Mouse (Mus musculus) embryonic facial prominence, embryonic 11.5 days (tissue): ENCODE measurements at regions not wholly inside any gene's neighbourhood (a gene's known extent, or its start where the extent isn't known, plus 50 kb on each side); places are given as distances from the start of the nearest gene placed in this dataset.
A peak's percentile ranks its signal among the peaks of the same experiment; 100 is the strongest.
"Not testable (repeated sequence)": the region's sequence is repeated elsewhere in the genome, so short reads cannot be mapped to it uniquely, and the experiment has no call there.

Experiments used
- ATAC-seq: fragments of 200-750 bp; cut with Nextera tagmentation; replicated peaks from 2 replicates; pipeline ENCODE4 v1.8.0; 2017; ENCODE audit warnings: low read depth; ENCODE audit not compliant: insufficient number of reproducible peaks, low FRiP score, low TSS enrichment
- DNase-seq: peaks from one replicate; pipeline ENCODE4 v3.0.0-alpha.2; 2015; ENCODE audit warnings: low spot score
- H3K27ac ChIP-seq: fragments of 300-500 bp; sonication (generic); replicated peaks from 2 replicates; pipeline ENCODE4 v1.5.1; 2014; ENCODE audit warnings: mild to moderate bottlenecking, low read depth, low read length, control low read depth
- H3K27me3 ChIP-seq: fragments of 300-500 bp; sonication (generic); 2 replicates; pipeline ENCODE4 v1.6.1; 2014; ENCODE audit warnings: mild to moderate bottlenecking, low read length, moderate library complexity, mixed read lengths; ENCODE audit not compliant: control insufficient read depth, insufficient read depth
- H3K36me3 ChIP-seq: fragments of 300-500 bp; sonication (generic); replicated peaks from 2 replicates; pipeline ENCODE4 v1.6.1; 2014; ENCODE audit warnings: low read depth, mild to moderate bottlenecking, low read length, moderate library complexity, mixed read lengths; ENCODE audit not compliant: control insufficient read depth, insufficient read depth
- H3K4me1 ChIP-seq: fragments of 300-500 bp; sonication (generic); 2 replicates; pipeline ENCODE4 v1.6.1; 2014; ENCODE audit warnings: low read length, mixed read lengths; ENCODE audit not compliant: control insufficient read depth, insufficient read depth
- H3K4me2 ChIP-seq: fragments of 300-500 bp; sonication (generic); 2 replicates; pipeline ENCODE4 v1.6.1; 2014; ENCODE audit warnings: low read depth, mild to moderate bottlenecking, control low read depth, low read length, moderate library complexity
- H3K4me3 ChIP-seq: fragments of 300-500 bp; sonication (generic); 2 replicates; pipeline ENCODE4 v1.5.1; 2014; ENCODE audit warnings: low read depth, low read length, control low read depth
- H3K9ac ChIP-seq: fragments of 300-500 bp; sonication (generic); replicated peaks from 2 replicates; pipeline ENCODE4 v1.6.1; 2014; ENCODE audit warnings: mild to moderate bottlenecking, control low read depth, low read length
- H3K9me3 ChIP-seq: fragments of 300-500 bp; sonication (generic); replicated peaks from 2 replicates; pipeline ENCODE4 v1.6.1; 2016; ENCODE audit warnings: mild to moderate bottlenecking, low read length, inconsistent platforms, mixed read lengths; ENCODE audit not compliant: control insufficient read depth
- WGBS: fragments of 180-500 bp; shearing (Covaris S2); extraction: QIAGEN DNeasy Blood & Tissue Kit; methylation state at CpG from one replicate; pipeline ENCODE4 v1.1.7; 2014; 5-methylcytosine and 5-hydroxymethylcytosine counted together

DNA sequence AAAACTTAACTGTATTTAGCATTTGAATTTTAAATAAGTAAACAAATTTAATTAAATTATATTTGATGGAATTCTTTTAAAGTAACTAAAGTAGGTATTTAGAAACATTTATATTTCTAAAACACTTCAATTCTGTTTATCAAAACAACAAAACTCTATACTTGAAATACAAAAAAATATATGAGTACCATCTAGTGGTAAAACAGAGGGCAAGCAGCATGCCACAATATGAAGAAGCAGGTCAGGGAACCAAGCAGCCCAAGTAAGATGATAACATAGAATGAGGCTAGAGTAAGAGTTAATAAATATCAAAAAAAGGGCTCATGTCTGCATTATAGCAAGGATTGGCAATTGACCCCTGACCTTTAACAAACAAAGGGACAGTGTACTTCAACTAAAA, 639.7 kb downstream of the Cdh10 start:
- ATAC-seq (no peak), DNase-seq (no peak)
- Histone ChIP-seq H3K4me2 (no peak overlapping the region), H3K36me3 (no peaks in the 10 kb centered on the region), H3K9ac (no peak overlapping the region), H3K4me1 (no peaks in the 10 kb centered on the region), H3K9me3 (no peaks in the 10 kb centered on the region), H3K27me3 (no peaks in the 10 kb centered on the region), H3K4me3 (no peak overlapping the region), H3K27ac (no peak overlapping the region)

DNA sequence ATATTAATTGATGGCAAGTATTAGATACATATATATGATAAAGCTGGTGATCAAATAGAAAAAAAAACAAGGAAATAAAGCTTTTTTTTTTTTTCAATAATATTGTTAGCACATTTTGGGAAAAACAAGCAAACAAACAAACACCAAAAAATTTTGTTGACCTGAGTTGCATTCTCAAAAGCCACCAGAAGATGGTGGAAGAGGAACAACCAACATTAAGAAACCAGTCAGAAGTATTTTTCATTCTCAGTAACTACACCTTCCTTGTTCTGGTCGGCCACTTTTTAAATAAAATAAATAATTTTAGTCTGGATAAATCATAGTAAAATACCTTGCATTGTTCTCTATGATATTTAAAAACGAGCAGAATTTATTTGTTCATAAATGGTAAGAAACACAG, 654.8 kb downstream of the Cdh10 start:
- H3K9ac ChIP-seq: no peak overlapping the region
- no peak overlapping the region for H3K27ac ChIP-seq
- H3K4me1 ChIP-seq: no peaks in the 10 kb centered on the region
- no peaks in the 10 kb centered on the region for H3K36me3 ChIP-seq
- WGBS: 35% methylated on average over 2 of the region's 2 CpGs
- ATAC-seq (no peak), DNase-seq (peak; percentile 3)
- H3K4me3 ChIP-seq: no peak overlapping the region
- H3K27me3 ChIP-seq: no peaks in the 10 kb centered on the region
- no peak overlapping the region for H3K4me2 ChIP-seq
- no peaks in the 10 kb centered on the region for H3K9me3 ChIP-seq

DNA sequence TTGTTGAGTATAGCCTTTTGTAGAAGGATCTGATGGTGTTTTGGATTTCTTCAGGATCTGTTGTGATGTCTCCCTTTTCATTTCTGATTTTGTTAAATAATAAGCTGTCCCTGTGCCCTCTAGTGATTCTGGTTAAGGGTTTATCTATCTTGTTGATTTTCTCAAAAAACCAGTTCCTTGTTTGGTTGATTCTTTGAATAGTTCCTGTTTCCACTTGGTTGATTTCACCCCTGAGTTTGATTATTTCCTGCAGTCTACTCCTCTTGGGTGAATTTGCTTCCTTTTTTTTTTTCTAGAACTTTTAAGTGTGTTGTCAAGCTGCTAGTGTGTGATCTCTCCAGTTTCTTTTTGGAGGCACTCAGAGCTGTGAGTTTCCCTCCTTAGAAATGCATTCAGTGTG, 674.8 kb downstream of the Cdh10 start:
- not testable (repeated sequence) for H3K36me3 ChIP-seq, H3K4me3 ChIP-seq, H3K4me1 ChIP-seq, H3K4me2 ChIP-seq, H3K27ac ChIP-seq, H3K9me3 ChIP-seq, H3K27me3 ChIP-seq, H3K9ac ChIP-seq, DNase-seq, ATAC-seq

DNA sequence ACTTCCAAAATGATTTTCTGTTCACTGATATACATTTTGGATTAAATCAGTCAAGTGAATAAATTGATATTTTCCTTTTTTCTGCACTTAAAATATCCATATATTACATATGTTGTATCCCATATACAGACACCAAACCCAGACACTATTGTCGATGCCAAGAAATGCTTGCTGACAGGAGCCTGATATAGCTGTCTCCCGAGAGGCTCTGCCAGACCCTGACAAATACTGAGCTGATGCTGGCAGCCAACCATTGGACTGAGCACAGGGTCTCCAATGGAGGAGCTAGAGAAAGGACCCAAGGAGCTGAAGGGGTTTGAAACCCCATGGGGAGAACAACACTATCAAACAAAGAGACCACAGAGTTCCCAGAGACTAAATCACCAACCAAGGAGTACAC, 700.6 kb downstream of the Cdh10 start:
- Histone ChIP-seq H3K4me1 (no peaks in the 10 kb centered on the region), H3K4me3 (no peak overlapping the region), H3K9ac (no peak overlapping the region), H3K4me2 (no peak overlapping the region), H3K27me3 (no peaks in the 10 kb centered on the region), H3K9me3 (no peaks in the 10 kb centered on the region), H3K36me3 (no peaks in the 10 kb centered on the region), H3K27ac (no peak overlapping the region)
- ATAC-seq (no peak), DNase-seq (no peak)
- WGBS: 85% methylated on average over 2 of the region's 2 CpGs

DNA sequence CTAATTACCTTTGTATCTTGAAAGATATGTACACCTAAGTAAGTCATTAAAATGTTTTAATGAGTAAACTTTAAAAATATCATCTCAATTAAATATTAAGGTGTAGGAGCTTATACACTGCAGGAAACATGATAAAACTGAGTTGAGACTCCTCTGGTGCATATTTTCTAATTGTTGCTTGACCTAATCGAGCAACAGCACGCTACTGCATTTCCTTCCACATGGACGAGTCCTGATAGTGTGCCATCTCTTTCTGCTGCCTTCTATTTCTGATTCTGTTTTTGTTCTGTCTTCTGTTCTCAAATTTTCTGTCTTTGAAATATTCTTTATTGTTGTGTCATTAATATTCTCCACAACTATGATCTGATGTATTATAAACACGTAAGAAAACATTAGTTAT, 721.9 kb downstream of the Cdh10 start:
- Histone ChIP-seq H3K27ac (no peak overlapping the region), H3K9ac (no peak overlapping the region), H3K36me3 (no peaks in the 10 kb centered on the region), H3K4me2 (no peak overlapping the region), H3K27me3 (no peaks in the 10 kb centered on the region), H3K4me3 (no peak overlapping the region), H3K9me3 (no peaks in the 10 kb centered on the region), H3K4me1 (no peaks in the 10 kb centered on the region)
- DNase-seq (no peak), ATAC-seq (no peak)
- 85% methylated on average over 4 of the region's 4 CpGs for WGBS

DNA sequence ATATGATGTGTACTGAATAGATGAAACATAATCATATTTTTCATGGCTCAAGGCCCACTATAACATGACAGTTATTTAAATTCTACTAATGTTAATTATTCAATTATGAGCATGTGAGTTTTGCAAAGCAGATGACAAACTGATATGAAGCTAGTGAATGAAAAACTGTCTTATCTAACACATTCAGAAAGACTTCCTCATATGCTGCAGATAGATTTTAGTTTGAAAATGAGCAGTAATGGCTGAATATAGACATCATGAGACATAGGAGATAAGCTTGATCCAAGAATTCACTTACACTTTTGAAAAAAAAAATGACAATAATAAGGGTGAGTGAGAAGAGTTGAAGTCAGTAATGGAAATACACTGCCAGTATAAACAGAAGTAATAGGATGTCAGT, 731.0 kb downstream of the Cdh10 start:
- DNase-seq (no peak), ATAC-seq (no peak)
- no peak overlapping the region for H3K27ac ChIP-seq
- H3K4me1 ChIP-seq: no peaks in the 10 kb centered on the region
- H3K9ac ChIP-seq: no peak overlapping the region
- H3K9me3 ChIP-seq: no peaks in the 10 kb centered on the region
- no peaks in the 10 kb centered on the region for H3K27me3 ChIP-seq
- H3K36me3 ChIP-seq: no peaks in the 10 kb centered on the region
- H3K4me2 ChIP-seq: no peak overlapping the region
- no peak overlapping the region for H3K4me3 ChIP-seq

DNA sequence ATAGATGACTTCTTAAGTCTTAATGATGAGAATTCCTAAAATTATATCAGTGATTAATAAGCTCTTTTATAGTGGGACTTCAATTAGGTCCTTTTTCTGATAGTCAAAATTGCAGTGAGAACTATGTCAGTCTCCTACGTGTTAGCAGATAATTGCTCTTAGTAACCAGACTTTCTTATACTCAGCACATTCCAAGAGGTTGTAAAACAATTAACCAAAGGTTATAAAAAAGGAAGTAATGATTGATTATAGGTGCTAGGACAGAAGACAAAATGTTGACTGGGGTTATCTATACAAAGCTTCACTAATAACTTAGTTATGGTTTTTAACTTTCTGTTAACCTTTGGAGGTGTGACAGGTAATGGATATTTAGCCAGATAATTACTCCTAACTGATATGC, 766.0 kb downstream of the Cdh10 start:
- Histone ChIP-seq H3K27ac (no peak overlapping the region), H3K4me3 (no peak overlapping the region), H3K4me1 (no peaks in the 10 kb centered on the region), H3K9me3 (no peaks in the 10 kb centered on the region), H3K9ac (no peak overlapping the region), H3K4me2 (no peak overlapping the region), H3K36me3 (no peaks in the 10 kb centered on the region), H3K27me3 (no peaks in the 10 kb centered on the region)
- 71% methylated on average over 1 of the region's 1 CpGs for WGBS
- ATAC-seq (no peak), DNase-seq (no peak)

DNA sequence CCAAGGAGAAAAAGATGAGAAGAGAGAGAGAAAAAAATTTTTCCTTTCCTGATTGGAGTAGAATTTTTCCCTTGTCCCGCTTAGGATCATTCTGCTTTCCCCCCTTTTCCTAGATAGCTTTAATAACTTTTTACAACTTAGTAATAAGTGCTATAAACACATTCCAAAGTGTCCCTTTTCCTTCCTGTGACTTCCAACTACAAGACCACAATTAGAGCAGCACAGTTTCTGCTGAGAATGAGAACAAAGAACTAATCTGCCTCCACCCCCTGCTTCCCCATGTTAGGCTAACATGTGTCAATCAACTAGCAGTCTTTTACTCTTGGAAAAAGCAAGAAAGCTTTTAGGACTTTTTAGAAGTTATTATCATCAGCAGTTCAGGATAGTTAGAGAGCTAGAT, 766.5 kb downstream of the Cdh10 start:
- Histone ChIP-seq H3K36me3 (no peaks in the 10 kb centered on the region), H3K9ac (no peak overlapping the region), H3K4me2 (no peak overlapping the region), H3K27ac (no peak overlapping the region), H3K4me3 (no peak overlapping the region), H3K4me1 (no peaks in the 10 kb centered on the region), H3K27me3 (no peaks in the 10 kb centered on the region), H3K9me3 (no peaks in the 10 kb centered on the region)
- WGBS: 76% methylated on average over 1 of the region's 1 CpGs
- DNase-seq (no peak), ATAC-seq (no peak)

DNA sequence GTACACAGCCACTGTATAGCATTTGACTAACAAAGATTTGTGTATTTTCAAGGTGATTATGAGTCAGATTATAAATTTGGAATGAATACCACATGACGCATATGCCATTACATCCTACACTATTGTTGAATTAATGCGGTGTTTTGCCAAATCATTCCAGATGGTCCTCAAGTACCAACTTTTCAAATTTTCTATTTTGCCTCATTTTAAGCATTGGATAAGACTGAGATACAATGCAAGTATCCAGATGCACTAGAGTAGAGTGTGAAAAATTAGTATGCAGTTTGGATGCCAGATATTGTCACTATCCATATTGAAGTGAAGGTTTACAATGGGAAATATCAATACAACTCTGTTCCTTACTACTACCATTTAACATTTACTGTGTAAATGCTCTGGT, 775.0 kb downstream of the Cdh10 start:
- H3K27me3 ChIP-seq: no peaks in the 10 kb centered on the region
- no peaks in the 10 kb centered on the region for H3K4me1 ChIP-seq
- H3K4me2 ChIP-seq: no peak overlapping the region
- ATAC-seq (no peak), DNase-seq (no peak)
- H3K4me3 ChIP-seq: no peak overlapping the region
- WGBS: 96% methylated on average over 2 of the region's 2 CpGs
- H3K9me3 ChIP-seq: no peaks in the 10 kb centered on the region
- H3K9ac ChIP-seq: no peak overlapping the region
- no peak overlapping the region for H3K27ac ChIP-seq
- H3K36me3 ChIP-seq: no peaks in the 10 kb centered on the region
